Mouse (Mus musculus) thymus, postnatal 4 days (tissue): ENCODE measurements at regions not wholly inside any gene's neighbourhood (a gene's known extent, or its start where the extent isn't known, plus 50 kb on each side); places are given as distances from the start of the nearest gene placed in this dataset.
"Not testable (repeated sequence)": the region's sequence is repeated elsewhere in the genome, so short reads cannot be mapped to it uniquely, and the experiment has no call there.

Experiments used
- DNase-seq: peaks from one replicate; pipeline ENCODE4 v3.0.0; 2021

DNA sequence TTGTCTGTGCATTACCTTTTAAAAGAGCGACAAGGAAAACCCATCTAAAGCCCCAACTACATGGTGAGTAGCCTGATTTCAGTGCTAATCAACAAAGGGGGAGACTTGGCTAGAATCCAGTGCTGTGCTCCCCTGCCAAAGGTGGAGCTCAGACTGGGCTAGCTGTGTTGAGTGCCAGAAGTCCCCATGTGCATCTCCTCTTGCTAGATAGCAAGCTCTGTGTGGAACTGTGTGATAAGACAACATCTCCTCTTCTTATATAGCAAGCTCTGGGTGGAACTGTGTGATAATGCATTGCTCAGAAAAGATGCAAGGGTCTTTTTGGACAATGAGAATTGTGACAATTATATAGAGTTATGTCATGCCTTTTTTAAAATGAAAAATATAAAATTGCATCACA lies 741.4 kb downstream of the Adam6a start:
- DNase-seq = no peak

DNA sequence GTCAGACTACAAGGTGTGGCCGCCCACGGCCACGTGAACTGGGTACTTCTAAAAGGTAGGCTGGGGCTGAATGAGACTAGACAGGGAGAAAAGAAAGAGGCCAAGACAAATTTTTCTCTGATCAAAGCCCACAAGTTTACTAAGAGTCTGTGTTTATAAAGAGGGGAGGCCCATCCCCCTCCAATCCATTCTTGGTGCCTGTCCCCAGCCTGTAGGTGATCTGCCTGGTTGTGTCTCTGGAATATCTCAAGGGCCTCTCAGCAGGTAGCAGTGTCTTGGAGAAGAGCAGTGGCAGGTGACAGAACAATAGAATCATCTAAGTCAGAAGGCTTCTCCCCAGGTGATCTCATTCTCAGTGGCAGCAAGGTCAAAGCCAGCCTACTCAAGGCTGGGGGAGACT lies 743.3 kb downstream of the Adam6a start:
- no peak for DNase-seq

DNA sequence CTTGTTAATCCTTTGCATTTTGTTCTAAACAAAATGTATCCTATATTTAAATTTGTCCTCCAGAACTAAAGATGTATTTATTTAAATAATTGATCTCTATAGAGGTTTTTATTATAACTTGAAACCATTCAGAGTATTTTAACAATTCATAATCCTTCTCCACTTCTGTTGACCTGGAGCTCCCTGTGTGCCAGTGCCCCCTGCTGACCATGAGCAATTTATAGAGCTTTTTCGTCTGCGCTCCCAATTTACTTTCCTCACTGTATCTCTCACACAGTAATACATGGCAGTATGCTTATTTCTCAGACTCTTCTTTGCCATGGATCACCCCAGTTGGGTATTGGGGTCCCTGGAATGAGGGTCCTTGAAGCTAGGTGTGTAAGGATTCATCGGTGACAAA lies 747.4 kb downstream of the Adam6a start:
- DNase-seq = no peak

DNA sequence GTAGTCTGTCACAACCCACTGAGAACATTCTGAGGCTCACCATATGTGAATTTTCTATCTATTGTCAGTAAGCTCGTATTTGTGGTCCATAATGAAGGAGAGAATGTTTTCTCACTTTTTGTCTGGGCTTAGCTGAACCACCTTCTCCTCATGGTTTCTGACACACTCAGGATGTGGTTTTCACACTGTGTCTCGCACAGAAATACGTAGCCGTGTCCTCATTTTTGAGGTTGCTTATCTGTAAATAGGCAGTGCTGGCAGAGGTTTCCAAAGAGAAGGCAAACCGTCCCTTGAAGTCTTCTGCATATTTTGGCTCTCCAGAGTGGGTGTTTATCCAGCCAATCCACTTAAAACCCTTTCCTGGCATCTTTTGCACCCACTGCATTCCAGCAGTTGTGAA lies 756.1 kb downstream of the Adam6a start:
- DNase-seq = peak; percentile 37

DNA sequence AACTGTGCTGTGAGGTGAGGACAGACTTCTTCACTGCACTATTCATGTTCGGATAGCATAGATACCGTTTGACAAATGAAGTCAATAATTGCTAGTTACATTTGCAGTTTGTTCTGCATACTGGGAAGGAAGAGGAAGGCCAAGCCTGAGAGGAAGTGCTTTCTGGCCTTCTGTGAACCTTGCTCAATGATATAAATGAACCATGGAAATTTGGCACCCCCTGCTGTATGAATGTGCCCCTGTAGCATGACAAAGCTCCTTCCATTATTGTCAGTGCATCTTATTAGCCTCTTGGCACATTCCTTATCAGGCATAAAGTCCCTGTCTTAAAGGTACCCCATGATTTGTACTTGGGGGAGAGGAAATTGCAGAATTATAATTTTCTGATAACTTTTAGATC lies 758.0 kb downstream of the Adam6a start:
- DNase-seq = peak; percentile 38

DNA sequence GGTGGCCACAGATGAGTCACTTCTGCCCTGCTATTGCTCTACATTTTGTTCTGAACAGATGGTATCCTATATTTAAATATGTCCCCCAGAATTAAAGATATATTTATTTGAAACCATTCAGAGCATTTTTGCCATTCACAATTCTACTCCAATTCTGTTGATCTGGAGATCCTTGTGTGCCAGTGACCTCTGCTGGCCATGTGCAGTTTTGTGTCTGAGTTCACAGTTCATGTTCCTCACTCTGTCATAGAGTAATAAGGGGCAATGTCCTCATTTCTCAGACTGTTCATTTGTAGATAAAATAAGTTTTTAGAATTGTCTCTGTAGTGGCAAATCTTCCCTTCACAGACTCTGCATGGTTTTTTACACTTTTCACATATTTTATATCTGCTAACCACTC lies 788.8 kb downstream of the Adam6a start:
- peak; percentile 65 for DNase-seq

DNA sequence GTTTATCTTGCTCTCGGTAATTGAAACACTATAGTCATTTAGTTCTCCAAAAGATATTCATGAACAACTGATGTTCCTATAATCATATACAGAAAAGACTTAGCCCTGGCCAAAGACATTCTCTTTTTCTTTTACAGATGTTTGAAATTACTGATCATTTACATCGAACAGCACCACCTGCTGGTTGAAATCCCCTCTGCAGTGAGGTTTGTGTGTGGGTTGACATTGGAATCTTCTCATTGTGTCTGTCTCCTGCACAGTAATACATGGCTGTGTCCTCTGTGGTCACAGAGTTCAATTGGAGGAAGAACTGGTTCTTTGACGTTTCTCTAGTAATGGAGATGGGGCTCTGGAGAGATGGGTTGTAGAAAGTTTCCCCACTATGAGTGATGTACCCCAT lies 822.6 kb downstream of the Adam6a start:
- peak; percentile 71 for DNase-seq

DNA sequence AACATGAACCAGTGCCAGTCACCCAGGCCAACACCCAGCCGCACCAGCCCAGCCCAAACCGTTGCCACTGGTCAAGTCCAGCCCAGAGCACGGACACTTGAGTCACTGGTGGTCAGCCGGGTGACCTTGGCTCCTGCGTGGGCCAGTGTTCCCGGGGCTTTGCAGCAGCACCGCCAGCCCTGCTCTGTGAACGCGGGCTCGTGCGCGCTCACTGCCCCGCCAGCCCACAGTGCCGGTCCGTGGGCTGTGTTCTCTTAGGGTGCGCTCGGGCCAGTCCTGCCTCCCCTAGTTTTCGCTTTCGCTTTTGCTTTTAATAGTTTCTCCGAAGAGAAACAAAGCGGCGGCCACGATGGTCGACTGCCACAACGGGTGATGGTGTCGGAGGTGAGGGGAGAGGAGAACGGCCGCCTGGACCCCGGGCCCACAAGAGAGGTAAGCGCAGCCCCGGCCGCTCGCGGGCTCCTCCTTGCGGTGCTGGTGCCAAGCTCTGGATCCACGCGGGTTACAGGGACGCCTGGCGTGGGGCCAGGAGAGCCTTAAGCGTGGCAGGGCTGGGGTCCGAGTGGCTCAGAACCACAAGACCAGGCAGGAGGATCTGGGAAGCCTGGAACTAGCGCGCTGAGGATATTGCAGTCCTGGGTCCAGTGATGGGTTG lies 835.1 kb downstream of the Adam6a start:
- DNase-seq = peak; percentile 52

DNA sequence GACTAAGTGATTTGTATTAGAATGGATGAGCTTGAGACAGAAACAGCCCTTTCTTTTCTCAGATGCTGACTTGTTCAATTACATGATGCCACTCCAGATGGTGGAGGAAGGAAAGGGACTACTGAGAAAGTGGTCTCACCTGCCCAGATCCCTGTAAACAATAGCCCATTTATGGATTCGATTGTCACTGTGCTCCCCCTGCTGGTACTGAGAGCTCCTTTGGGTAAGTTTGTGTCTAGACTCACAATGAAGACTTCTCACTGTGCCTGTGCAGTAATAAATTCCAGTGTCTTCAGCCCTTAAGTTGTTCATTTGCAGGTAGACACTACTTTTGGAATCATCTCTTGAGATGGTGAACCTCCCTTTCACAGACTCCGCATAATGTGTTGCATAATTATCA lies 847.7 kb downstream of the Adam6a start:
- peak; percentile 60 for DNase-seq

DNA sequence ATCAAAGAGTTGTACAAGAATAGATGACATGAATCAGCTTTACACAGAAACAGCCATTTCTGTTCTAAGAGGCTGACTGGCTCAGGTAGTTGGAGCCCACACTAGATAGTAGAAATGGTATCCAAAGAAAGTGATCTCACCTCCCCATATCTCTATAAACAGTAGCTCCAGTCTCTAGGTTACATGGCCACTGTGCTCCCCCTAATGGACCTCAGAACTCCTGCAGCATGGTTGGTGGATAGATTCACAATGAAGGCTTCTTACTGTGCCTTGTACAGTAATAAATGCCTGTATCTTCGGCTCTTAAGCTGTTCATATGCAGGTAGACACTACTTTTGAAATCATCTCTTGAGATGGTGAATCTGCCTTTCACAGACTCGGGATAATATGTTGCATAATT lies 862.5 kb downstream of the Adam6a start:
- DNase-seq = no peak

DNA sequence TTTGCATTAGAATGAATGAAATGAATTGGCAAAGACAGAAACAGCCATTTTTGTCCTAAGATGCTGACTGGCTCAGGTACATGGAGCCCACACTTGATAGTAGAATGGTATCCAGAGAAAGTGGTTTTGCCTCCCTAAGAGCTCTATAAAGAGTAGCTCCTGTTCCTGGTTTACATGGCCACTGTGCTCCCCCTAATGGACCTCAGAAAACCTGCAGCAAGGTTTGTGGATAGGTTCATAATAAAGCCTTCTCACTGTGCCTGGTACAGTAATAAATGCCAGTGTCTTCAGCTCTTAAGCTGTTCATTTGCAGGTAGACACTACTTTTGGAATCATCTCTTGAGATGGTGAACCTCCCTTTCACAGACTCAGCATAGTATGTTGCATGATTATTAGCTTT lies 890.8 kb downstream of the Adam6a start:
- peak; percentile 12 for DNase-seq

DNA sequence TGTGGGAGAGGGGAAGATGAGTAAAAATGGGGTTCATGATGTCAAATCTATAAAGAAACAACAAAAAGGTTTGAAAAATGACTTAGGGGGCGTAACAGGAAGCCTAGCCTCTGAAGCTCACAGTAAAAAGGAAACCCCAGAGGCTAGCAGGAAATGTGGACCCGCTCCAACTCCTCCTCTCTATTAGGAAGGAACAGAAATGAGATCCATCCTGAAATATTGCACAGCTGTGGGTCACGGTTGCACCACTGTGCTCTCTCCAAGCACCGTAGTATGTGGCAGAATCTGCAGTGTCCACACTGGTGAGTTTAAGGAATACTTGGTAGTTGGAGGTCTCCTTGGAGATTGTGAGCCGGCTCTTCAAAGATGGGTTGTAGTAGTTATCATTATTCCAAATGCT lies 918.3 kb downstream of the Adam6a start:
- DNase-seq = no peak

DNA sequence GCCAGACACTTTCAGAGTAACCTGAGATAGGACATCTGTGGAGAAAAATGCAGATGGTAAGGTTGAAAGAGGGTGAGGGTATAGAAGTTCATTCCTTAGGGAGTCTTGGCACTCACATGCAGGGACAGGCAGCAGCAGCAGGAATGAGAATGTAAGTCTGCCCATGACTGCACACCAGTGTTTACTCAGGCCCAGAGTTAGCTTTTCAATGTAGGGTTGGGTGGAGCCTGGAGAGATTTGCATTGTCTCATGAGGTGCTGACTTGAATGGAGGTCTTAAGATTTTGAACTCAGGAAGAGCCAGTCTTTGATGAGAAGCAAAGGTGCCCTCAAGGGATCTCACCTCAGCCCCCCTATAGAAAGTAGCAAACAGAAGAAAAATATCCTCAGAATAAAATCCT lies 918.9 kb downstream of the Adam6a start:
- DNase-seq = no peak

DNA sequence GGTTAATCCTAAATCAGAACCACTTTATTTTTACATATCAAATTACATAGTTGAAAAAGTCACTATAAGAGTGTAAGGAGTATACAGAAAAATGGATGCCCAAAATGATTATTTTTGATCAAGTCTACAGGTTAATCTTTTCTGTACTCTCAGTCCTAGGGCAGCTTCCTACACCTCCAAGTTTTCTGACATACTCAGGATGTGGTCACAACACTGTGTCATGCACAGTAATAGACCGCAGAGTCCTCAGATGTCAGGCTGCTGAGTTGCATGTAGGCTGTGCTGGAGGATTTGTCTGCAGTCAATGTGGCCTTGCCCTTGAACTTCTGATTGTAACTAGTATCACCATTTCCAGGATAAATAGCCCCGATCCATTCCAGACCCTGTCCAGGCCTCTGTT lies 925.1 kb downstream of the Adam6a start:
- DNase-seq = peak; percentile 26

DNA sequence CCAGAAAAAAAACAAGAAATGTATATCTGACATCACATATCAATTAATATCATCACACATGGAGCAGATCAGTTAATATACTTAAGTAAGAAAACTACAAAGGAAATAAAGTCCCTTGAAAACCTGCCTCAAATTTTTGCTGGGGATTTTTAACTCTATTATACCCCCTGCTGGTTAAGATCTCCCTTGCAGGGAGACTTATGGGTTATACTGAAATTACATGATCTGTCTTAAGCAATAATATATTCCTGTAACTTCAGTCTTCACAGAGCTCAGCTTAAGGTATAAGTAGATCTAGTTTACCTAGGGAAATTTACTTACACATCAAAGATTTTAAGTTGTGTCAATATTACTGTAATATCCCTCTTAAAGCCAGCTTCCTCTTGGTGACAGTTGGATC lies 929.0 kb downstream of the Adam6a start:
- not testable (repeated sequence) for DNase-seq

DNA sequence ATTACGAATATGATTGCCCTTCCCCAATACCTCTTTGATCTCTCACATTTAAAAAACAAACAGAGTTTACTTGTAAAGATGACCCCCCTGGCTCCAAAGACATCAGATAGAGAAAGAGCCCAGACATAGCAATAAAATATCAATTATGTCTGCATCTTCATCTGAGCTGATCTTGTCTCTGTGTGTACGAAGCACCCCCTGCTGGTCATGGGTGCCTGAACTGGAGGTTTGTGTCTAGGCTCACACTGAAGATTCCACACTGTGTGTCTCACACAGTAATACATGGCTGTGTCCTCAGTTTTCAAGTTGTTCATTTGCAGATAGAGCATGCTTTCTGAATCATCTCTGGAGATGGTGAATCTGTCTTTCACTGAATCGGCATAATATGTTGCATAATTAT lies 935.0 kb downstream of the Adam6a start:
- peak; percentile 68 for DNase-seq

DNA sequence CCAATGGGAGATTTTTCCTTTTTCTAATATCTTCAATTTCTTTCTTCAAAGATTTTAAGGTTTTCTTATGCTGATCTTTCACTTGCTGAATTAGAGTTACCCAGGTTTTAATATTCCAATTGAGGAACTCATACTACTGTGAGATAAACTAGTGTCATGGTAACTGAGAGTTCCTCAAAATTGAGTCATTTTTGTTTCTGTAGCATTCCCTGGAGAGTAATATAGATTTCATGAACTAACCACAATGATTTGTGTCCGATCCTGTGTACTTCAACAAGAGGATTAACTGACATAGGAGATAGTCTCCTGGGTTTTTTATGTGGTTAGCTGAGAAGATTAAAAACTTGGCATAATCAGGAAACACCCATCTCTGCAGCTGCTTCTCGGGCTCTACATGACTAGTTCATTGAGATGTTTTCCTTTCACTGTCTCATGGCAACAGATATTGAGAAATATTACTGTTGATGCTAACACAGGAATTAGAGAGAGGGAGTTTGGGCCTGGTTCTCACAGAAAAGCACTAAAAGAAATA lies 949.9 kb downstream of the Adam6a start:
- not testable (repeated sequence) for DNase-seq

DNA sequence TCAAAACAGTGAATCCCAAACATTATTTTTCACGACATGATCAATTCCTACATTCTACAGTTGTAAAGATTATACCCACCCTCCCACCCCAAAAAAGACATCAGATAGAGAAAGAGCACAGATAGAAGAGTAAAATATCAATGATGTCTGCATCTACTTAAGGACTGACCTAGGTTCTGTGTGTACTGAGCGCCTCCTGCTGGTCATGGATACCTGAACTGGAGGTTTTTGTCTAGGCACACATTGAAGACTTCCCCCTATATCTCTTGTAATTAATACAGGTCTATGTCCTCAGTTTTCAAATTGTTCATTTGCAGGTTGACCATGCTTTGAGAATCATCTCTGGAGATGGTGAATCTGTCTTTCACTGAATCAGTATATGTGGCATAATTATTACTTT lies 952.0 kb downstream of the Adam6a start:
- peak; percentile 86 for DNase-seq

DNA sequence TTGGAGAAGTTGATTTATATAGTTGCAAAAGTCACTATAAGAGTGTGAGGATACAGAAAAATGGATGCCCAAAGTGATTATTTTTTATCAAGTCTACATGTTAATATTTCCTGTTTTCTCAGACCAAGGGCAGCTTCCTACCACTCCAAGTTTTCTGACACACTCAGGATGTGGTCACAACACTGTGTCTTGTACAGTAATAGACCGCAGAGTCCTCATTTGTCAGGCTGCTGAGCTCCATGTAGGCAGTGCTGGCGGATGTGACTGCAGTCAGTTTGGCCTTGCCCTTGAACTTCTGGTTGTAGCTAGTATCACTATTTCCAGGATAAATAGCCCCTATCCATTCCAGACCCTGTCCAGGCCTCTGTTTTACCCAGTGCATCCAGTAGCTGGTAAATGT lies 969.4 kb downstream of the Adam6a start:
- DNase-seq = no peak

DNA sequence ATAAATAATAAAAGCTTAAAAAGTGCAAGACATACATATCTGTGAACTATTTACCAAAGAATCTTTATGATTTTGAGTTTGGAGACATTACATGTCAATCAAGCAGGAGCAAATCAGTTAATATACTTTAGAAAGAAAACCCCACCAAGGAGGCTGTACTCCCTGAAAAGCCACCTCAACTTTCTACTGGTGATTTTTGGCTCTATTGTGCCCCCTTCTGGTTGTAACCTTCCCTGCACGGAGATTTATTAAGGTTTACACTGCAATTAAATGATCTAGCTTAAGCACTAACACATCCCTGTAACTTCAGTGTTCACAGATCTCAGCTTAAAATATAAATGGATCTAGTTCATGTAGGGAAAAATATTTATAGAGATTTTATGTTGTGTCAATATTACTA lies 998.4 kb downstream of the Adam6a start:
- DNase-seq = peak; percentile 36

DNA sequence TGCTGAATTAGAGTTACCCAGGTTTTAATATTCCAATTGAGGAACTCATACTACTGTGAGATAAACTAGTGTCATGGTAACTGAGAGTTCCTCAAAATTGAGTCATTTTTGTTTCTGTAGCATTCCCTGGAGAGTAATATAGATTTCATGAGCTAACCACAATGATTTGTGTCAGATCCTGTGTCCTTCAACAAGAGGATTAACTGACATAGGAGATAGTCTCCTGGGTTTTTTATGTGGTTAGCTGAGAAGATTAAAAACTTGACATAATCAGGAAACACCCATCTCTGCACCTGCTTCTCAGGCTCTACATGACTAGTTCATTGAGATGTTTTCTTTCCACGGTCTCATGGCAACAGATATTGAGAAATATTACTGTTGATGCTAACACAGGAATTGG lies 1001.2 kb downstream of the Adam6a start:
- not testable (repeated sequence) for DNase-seq

DNA sequence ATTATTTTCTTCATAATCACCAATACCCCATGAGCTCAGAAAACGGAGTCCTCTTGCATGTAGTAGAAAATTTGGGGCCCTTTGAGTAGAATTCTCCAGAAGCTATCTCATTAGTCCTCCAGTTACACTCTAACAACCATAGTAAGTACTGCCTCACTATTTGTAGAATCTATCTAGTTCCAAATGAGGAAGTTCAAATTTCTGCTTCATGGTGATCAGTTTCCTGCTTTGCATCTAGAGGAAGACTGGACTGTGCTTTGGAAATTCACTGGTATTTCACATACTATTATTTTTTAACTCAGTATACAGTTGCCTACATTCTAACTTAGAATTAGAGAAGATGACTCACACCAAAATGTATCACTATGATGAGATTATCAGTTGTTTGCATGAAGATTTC lies 1018.7 kb downstream of the Adam6a start:
- DNase-seq = no peak

DNA sequence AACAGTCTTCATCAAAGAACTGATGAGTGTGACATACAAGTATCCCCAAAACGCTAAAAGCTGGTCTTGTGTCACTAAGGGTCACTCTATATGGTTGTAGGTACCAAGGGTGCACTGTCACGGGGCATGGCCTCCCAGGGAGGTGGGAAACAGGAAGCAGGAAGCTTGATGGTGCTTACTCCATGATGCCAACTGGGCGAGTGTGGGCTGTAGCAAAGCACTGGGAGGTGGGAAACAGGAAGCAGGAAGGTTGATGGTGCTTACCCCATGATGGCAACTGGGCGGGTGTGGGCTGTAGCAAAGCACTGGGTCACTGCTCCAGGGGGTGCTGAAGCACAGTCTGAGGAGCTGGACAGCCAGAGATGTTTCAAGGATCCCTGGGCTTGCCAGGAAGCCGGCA lies 1019.3 kb downstream of the Adam6a start:
- DNase-seq = no peak

DNA sequence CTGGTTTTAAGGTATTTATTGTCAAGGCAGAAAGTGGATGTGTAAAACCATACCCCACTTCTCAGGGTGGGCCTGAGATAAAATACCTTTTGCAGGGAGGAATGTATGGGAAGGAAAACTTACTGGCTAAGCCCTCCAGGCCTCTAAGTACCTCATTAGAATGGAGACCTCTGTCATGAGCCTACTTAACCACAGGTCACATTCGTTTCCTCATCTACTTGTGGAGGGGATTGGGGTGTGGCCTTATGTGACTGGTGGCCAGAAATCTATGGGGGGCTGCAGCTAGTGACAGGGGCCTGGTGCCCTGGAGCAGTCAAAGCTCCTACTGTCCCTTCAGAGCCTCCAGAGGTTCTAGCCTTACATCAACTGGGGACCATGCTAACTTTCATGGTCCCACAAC lies 1020.0 kb downstream of the Adam6a start:
- no peak for DNase-seq

DNA sequence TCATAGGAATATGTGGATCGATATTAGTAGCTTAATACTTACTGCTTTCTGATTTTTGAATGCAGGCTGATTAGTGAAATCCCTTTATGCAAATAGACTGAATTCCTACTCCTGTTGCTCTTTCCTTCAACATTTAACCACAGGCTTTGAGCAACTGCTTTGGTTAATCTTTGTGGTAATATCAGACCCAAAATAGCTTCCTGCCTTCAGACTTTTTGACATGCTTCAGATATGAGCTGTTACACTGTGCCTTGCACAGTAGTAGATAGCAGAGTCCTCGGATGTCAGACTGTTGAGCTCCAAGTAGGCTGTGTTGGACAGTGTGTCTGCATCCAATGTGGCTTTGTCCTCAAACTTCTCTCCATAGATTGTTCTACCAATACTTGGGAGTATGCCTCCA lies 1020.6 kb downstream of the Adam6a start:
- DNase-seq = no peak
